Mouse (Mus musculus): Measurements from ENCODE around the gene Tnfrsf18. TPM values are rescaled to one million over a fixed set of nuclear protein-coding genes. Genes with fewer than 3 reads are reported as not detected.

Gene Tnfrsf18
- polyA plus RNA-seq, 1 experiment from 2014 or later = 1.3 TPM

- WGBS = 54% methylated on average over 6 of the region's 6 CpGs
Measured at GRCm38 (mm10) chr4:156050391-156050980, 24.5 kb downstream of the Tnfrsf18 start.

GRCm38 (mm10) chr4:156053113-156053512 is 27.1 kb downstream of the Tnfrsf18 start:
- ATAC-seq (ENCODE audit: insufficient read depth) (no peak), DNase-seq (no peak)
- no peaks in the 10 kb centered on the region for H3K9me3 ChIP-seq (ENCODE audit: low read depth, low read length)
- 0 out of 2 replicates have a peak, but pooled peaks cover 2% of the 10 kb centered on the region for H3K36me3 ChIP-seq (ENCODE audit: insufficient read depth)
- no peak overlapping the region for H3K27ac ChIP-seq (ENCODE audit: low read depth)
- 63% methylated on average over 4 of the region's 4 CpGs for WGBS
- H3K4me3 ChIP-seq (ENCODE audit: low read depth, low read length) = no peak overlapping the region
- no peaks in the 10 kb centered on the region for H3K4me1 ChIP-seq (ENCODE audit: insufficient read depth)
- no peak overlapping the region for H3K9ac ChIP-seq
- H3K4me2 ChIP-seq = no peak overlapping the region
- no peaks in the 10 kb centered on the region for H3K27me3 ChIP-seq (ENCODE audit: insufficient read depth, low read length)
- TF ChIP-seq CTCF (IDR thresholded peaks at IDR 0.05; ENCODE audit: low read depth) = no peak

More at GRCm38 (mm10) chr4:156050391-156050980, 24.5 kb downstream of the Tnfrsf18 start:
- H3K4me3 ChIP-seq (ENCODE audit: low read depth, low read length) = no peak overlapping the region
- H3K4me2 ChIP-seq = no peak overlapping the region
- no peak for TF ChIP-seq CTCF (IDR thresholded peaks at IDR 0.05; ENCODE audit: low read depth)
- 0 out of 2 replicates have a peak, but pooled peaks cover 2% of the 10 kb centered on the region for H3K36me3 ChIP-seq (ENCODE audit: insufficient read depth)
- H3K27me3 ChIP-seq (ENCODE audit: insufficient read depth, low read length) = no peaks in the 10 kb centered on the region
- no peaks in the 10 kb centered on the region for H3K9me3 ChIP-seq (ENCODE audit: low read depth, low read length)
- no peak overlapping the region for H3K27ac ChIP-seq (ENCODE audit: low read depth)
- no peak overlapping the region for H3K9ac ChIP-seq
- H3K4me1 ChIP-seq (ENCODE audit: insufficient read depth) = no peaks in the 10 kb centered on the region
- peak; percentile 68; the same call in 1 of the 2 replicates for ATAC-seq (ENCODE audit: insufficient read depth)
- peak; percentile 63 for DNase-seq

GRCm38 (mm10) chr4:156054130-156054529 is 28.2 kb downstream of the Tnfrsf18 start:
- no peak for DNase-seq

GRCm38 (mm10) chr4:156054606-156055005 is 28.6 kb downstream of the Tnfrsf18 start:
- ATAC-seq (ENCODE audit: insufficient read depth) = no peak
- no peak overlapping the region for H3K9ac ChIP-seq
- 90% methylated on average over 6 of the region's 6 CpGs for WGBS
- no peak overlapping the region for H3K27ac ChIP-seq (ENCODE audit: low read depth)
- TF ChIP-seq CTCF (IDR thresholded peaks at IDR 0.05; ENCODE audit: low read depth) = no peak
- DNase-seq = no peak
- 0 out of 2 replicates have a peak, but pooled peaks cover 2% of the 10 kb centered on the region for H3K36me3 ChIP-seq (ENCODE audit: insufficient read depth)
- H3K4me1 ChIP-seq (ENCODE audit: insufficient read depth) = no peaks in the 10 kb centered on the region
- H3K4me2 ChIP-seq = no peak overlapping the region
- H3K9me3 ChIP-seq (ENCODE audit: low read depth, low read length) = no peaks in the 10 kb centered on the region
- H3K27me3 ChIP-seq (ENCODE audit: insufficient read depth, low read length) = no peaks in the 10 kb centered on the region
- no peak overlapping the region for H3K4me3 ChIP-seq (ENCODE audit: low read depth, low read length)

More at GRCm38 (mm10) chr4:156054130-156054529, 28.2 kb downstream of the Tnfrsf18 start:
- no peaks in the 10 kb centered on the region for H3K4me1 ChIP-seq (ENCODE audit: insufficient read depth)
- no peak overlapping the region for H3K27ac ChIP-seq (ENCODE audit: low read depth)
- H3K4me3 ChIP-seq (ENCODE audit: low read depth, low read length) = no peak overlapping the region
- H3K9me3 ChIP-seq (ENCODE audit: low read depth, low read length) = no peaks in the 10 kb centered on the region
- 0 out of 2 replicates have a peak, but pooled peaks cover 2% of the 10 kb centered on the region for H3K36me3 ChIP-seq (ENCODE audit: insufficient read depth)
- ATAC-seq (ENCODE audit: insufficient read depth) = no peak
- 75% methylated on average over 4 of the region's 4 CpGs for whole genome bisulfite sequencing
- no peak overlapping the region for H3K4me2 ChIP-seq
- H3K9ac ChIP-seq = no peak overlapping the region
- no peak for TF ChIP-seq CTCF (IDR thresholded peaks at IDR 0.05; ENCODE audit: low read depth)
- no peaks in the 10 kb centered on the region for H3K27me3 ChIP-seq (ENCODE audit: insufficient read depth, low read length)

GRCm38 (mm10) chr4:156055173-156055572 is 29.2 kb downstream of the Tnfrsf18 start:
- H3K27me3 ChIP-seq (ENCODE audit: insufficient read depth, low read length) = no peaks in the 10 kb centered on the region
- WGBS = 85% methylated on average over 5 of the region's 5 CpGs
- H3K9me3 ChIP-seq (ENCODE audit: low read depth, low read length) = no peaks in the 10 kb centered on the region
- H3K4me1 ChIP-seq (ENCODE audit: insufficient read depth) = no peaks in the 10 kb centered on the region
- H3K4me2 ChIP-seq = no peak overlapping the region
- TF ChIP-seq CTCF (IDR thresholded peaks at IDR 0.05; ENCODE audit: low read depth) = no peak
- ATAC-seq (ENCODE audit: insufficient read depth) = no peak
- no peak overlapping the region for H3K27ac ChIP-seq (ENCODE audit: low read depth)
- no peak overlapping the region for H3K4me3 ChIP-seq (ENCODE audit: low read depth, low read length)
- no peak overlapping the region for H3K9ac ChIP-seq
- H3K36me3 ChIP-seq (ENCODE audit: insufficient read depth) = 0 out of 2 replicates have a peak, but pooled peaks cover 2% of the 10 kb centered on the region
- DNase-seq = no peak

GRCm38 (mm10) chr4:156057702-156058101 is 31.7 kb downstream of the Tnfrsf18 start:
- 57% methylated on average over 10 of the region's 10 CpGs for WGBS
- Histone ChIP-seq H3K9me3 (ENCODE audit: low read depth, low read length) (no peaks in the 10 kb centered on the region), H3K4me3 (ENCODE audit: low read depth, low read length) (peak overlapping the region; percentile 35), H3K36me3 (ENCODE audit: insufficient read depth) (no peaks in the 10 kb centered on the region), H3K4me2 (peak overlapping the region; percentile 53), H3K9ac (peak overlapping the region; percentile 64), H3K27me3 (ENCODE audit: insufficient read depth, low read length) (no peaks in the 10 kb centered on the region), H3K4me1 (ENCODE audit: insufficient read depth) (no peaks in the 10 kb centered on the region), H3K27ac (ENCODE audit: low read depth) (peak overlapping the region; percentile 40; the same call in 1 of the 2 replicates)
- DNase-seq (peak; percentile 19), ATAC-seq (ENCODE audit: insufficient read depth) (no peak)
- no peak for TF ChIP-seq CTCF (IDR thresholded peaks at IDR 0.05; ENCODE audit: low read depth)

GRCm38 (mm10) chr4:156058826-156059225 is 32.9 kb downstream of the Tnfrsf18 start:
- ATAC-seq (ENCODE audit: insufficient read depth) = no peak
- peak overlapping the region; percentile 95 for H3K27ac ChIP-seq (ENCODE audit: low read depth)
- WGBS = 45% methylated on average over 9 of the region's 9 CpGs

More at GRCm38 (mm10) chr4:156058826-156059225, 32.9 kb downstream of the Tnfrsf18 start:
- H3K27me3 ChIP-seq (ENCODE audit: insufficient read depth, low read length) = no peaks in the 10 kb centered on the region
- H3K4me3 ChIP-seq (ENCODE audit: low read depth, low read length) = peak overlapping the region; percentile 35
- no peaks in the 10 kb centered on the region for H3K9me3 ChIP-seq (ENCODE audit: low read depth, low read length)
- no peaks in the 10 kb centered on the region for H3K36me3 ChIP-seq (ENCODE audit: insufficient read depth)
- no peak for DNase-seq
- no peak for TF ChIP-seq CTCF (IDR thresholded peaks at IDR 0.05; ENCODE audit: low read depth)
- H3K9ac ChIP-seq = peak overlapping the region; percentile 64
- peaks cover 1% of the 10 kb centered on the region; the same call in 1 of the 2 replicates for H3K4me1 ChIP-seq (ENCODE audit: insufficient read depth)
- H3K4me2 ChIP-seq = peak overlapping the region; percentile 53
